Mouse (Mus musculus) retina, postnatal 7 days (tissue): Measurements from ENCODE around the gene Disp2.

Experiments
- DNase-seq: peaks from one replicate; pipeline ENCODE4 v3.0.0-alpha.2; 2012; ENCODE audit warnings: low read depth, low spot score

The Disp2 gene

GRCm38 (mm10) chr2:118779504-118780480 lies at the start of gene Disp2:
Disp2 (plus strand) TSS chr2:118779719.
- peak; percentile 88 for DNase-seq

GRCm38 (mm10) chr2:118729816-118730621 lies 49.5 kb upstream of the Disp2 start:
- no peak for DNase-seq

GRCm38 (mm10) chr2:118730622-118730915 lies 49.0 kb upstream of the Disp2 start:
- DNase-seq = no peak

GRCm38 (mm10) chr2:118731981-118732380 lies 47.5 kb upstream of the Disp2 start:
- no peak for DNase-seq

GRCm38 (mm10) chr2:118733341-118733740 lies 46.2 kb upstream of the Disp2 start:
- DNase-seq = no peak

- no peak for DNase-seq
Measured at GRCm38 (mm10) chr2:118740341-118740740, 39.2 kb upstream of the Disp2 start.

GRCm38 (mm10) chr2:118741183-118741582 lies 38.3 kb upstream of the Disp2 start:
- DNase-seq = no peak

- no peak for DNase-seq
Measured at GRCm38 (mm10) chr2:118743261-118743943, 36.1 kb upstream of the Disp2 start.

- no peak for DNase-seq
Measured at GRCm38 (mm10) chr2:118744621-118745020, 34.9 kb upstream of the Disp2 start.

GRCm38 (mm10) chr2:118745232-118745884 lies 34.2 kb upstream of the Disp2 start, which contains the start of gene Inafm2:
Inafm2 (plus strand) TSS chr2:118745758.
- DNase-seq = peak; percentile 82

GRCm38 (mm10) chr2:118745915-118746901 lies 33.3 kb upstream of the Disp2 start:
- no peak for DNase-seq

- no peak for DNase-seq
Measured at GRCm38 (mm10) chr2:118747301-118747960, 32.1 kb upstream of the Disp2 start.

GRCm38 (mm10) chr2:118749341-118749884 lies 30.1 kb upstream of the Disp2 start:
- no peak for DNase-seq

- no peak for DNase-seq
Measured at GRCm38 (mm10) chr2:118750476-118750875, 29.0 kb upstream of the Disp2 start.

- no peak for DNase-seq
Measured at GRCm38 (mm10) chr2:118751896-118752791, 27.4 kb upstream of the Disp2 start.

- no peak for DNase-seq
Measured at GRCm38 (mm10) chr2:118752792-118753108, 26.8 kb upstream of the Disp2 start.

- no peak for DNase-seq
Measured at GRCm38 (mm10) chr2:118754143-118754542, 25.4 kb upstream of the Disp2 start.

- no peak for DNase-seq
Measured at GRCm38 (mm10) chr2:118755407-118755806, 24.1 kb upstream of the Disp2 start.
